In the genomic region with DNA sequence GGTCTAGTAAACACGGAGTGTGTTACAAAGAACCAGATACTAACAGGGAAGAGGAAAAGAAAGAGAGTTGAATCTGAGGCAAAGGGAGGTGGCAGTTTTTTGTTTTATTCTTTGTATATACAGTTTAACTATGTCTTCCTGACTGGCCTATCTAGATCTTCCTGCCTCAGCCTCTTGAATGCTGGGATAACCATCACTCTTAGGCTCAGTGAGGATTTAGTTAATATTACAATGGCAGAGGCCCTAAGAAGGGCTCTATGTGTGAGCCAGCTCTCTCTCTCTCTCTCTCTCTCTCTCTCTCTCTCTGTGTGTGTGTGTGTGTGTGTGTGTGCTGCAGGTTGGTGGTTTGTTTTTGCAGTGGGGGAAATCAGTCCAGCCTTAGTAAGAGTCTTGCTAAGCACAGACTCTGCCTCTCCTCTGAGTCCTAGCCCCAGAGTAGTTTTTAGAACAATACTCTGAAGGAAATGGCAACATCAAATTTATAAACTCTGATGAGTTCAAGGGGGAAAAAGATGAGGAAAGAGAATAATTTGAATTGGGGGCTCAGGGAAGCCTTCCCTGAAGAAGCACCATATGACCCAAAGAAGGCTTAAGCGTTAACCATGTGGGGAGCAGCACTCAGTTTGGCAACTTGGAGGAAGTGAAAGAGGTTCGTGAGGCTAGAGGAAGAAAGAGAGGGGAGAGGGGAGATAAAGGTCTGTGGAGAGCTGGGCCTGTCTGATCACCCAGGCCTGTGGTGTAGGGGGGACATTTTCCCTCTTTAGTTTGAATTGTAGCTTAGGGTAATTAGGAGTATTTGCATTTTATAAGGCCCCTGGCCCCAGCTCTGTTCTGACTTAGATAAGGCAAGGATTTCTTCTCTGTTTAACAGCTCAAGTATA, we compare ENCODE assay signal across 8 mouse cellular contexts. TPM values are rescaled to one million over a fixed set of nuclear protein-coding genes. Genes with fewer than 3 reads are reported as not detected.
DNase-seq lines count a peak whose midpoint lies in the region; ATAC-seq lines count a peak whose summit lies in the region.

No protein-coding gene starts in this region.

- peak; percentile 91 for DNase-seq in A20 (ENCODE audit: low read depth, low spot score)
- DNase-seq in CD4-positive, CD25-positive, alpha-beta regulatory T cell, adult 2 months (ENCODE audit: low read depth, low spot score), result peak; percentile 61
- no peak for DNase-seq in left cerebral cortex, adult 11 months (ENCODE audit: low spot score)
- DNase-seq in ovary, postnatal 36 days (ENCODE audit: low spot score), result no peak
- no peak for DNase-seq in adrenal gland, postnatal 10 days
- DNase-seq in urinary bladder, postnatal 25 days (ENCODE audit: low spot score), result no peak

- no peak overlapping the region for H3K4me3 ChIP-seq in hindbrain, embryonic 12.5 days

- H3K27ac ChIP-seq in hindbrain, embryonic 12.5 days, result no peak overlapping the region

- H3K4me1 ChIP-seq in hindbrain, embryonic 12.5 days, result peaks cover 32% of the 10 kb centered on the region

- H3K36me3 ChIP-seq in hindbrain, embryonic 12.5 days, result no peaks in the 10 kb centered on the region

- ATAC-seq in hindbrain, embryonic 12.5 days (ENCODE audit: low FRiP score), result no peak
- peak; percentile 58 for ATAC-seq in megakaryocyte, adult 5-6 weeks (ENCODE audit: poor library complexity, severe bottlenecking)

- peak overlapping the region; percentile 9; the same call in 1 of the 2 replicates for H3K4me2 ChIP-seq in hindbrain, embryonic 12.5 days (replicated peaks)

- 71% methylated on average over 3 of the region's 3 CpGs for WGBS in hindbrain, embryonic 12.5 days

- no peaks in the 10 kb centered on the region for H3K27me3 ChIP-seq in hindbrain, embryonic 12.5 days

- H3K9ac ChIP-seq in hindbrain, embryonic 12.5 days, result no peak overlapping the region

- no peaks in the 10 kb centered on the region for H3K9me3 ChIP-seq in hindbrain, embryonic 12.5 days (replicated peaks)

RNA-seq across cellular contexts. Expression of a gene that starts 2.0 kb away (rescaled TPM):
- 12.8 and 19.3 TPM in 2 replicates for polyA plus RNA-seq in hindbrain, embryonic 12.5 days (2016; fragmentation: Nextera tagmentation; extraction: Ambion mirVana)
- 23.2 and 26.6 TPM in 2 replicates for total RNA-seq in megakaryocyte, adult 5-6 weeks (2015)
- total RNA-seq in megakaryocyte, adult 5-6 weeks (2017), result 19.6 and 26.5 TPM in 2 replicates
- 10 to 100 TPM; 26.2 to 29.3 TPM for total RNA-seq in adrenal gland, postnatal 10 days (2021)

RNA-seq across cellular contexts. Expression of a gene that starts 47.9 kb away (rescaled TPM):
- 175 and 183 TPM in 2 replicates for polyA plus RNA-seq in hindbrain, embryonic 12.5 days (2016; fragmentation: Nextera tagmentation; extraction: Ambion mirVana)
- 139 and 169 TPM in 2 replicates for total RNA-seq in megakaryocyte, adult 5-6 weeks (2015)
- total RNA-seq in megakaryocyte, adult 5-6 weeks (2017), result 344 and 355 TPM in 2 replicates
- total RNA-seq in adrenal gland, postnatal 10 days (2021), result 100 to 1,000 TPM; 113 to 124 TPM

Comparison
In these comparisons a context has a peak if more than half of its experiments do, and no peak if none do; other contexts are left out.
1. DNase-seq: peak in A20 (single experiment) and CD4-positive, CD25-positive, alpha-beta regulatory T cell, adult 2 months (single experiment); none in left cerebral cortex, adult 11 months (single experiment), ovary, postnatal 36 days (single experiment), adrenal gland, postnatal 10 days (single experiment) and urinary bladder, postnatal 25 days (single experiment).